Mouse (Mus musculus): ENCODE measurements around the gene Slc16a5. TPM values are rescaled to one million over a fixed set of nuclear protein-coding genes. Genes with fewer than 3 reads are reported as not detected.

Gene Slc16a5
- 0.79 and 1.4 TPM in 2 replicates for polyA plus RNA-seq (2015; fragmentation: Nextera tagmentation; extraction: Ambion mirVana)

DNA sequence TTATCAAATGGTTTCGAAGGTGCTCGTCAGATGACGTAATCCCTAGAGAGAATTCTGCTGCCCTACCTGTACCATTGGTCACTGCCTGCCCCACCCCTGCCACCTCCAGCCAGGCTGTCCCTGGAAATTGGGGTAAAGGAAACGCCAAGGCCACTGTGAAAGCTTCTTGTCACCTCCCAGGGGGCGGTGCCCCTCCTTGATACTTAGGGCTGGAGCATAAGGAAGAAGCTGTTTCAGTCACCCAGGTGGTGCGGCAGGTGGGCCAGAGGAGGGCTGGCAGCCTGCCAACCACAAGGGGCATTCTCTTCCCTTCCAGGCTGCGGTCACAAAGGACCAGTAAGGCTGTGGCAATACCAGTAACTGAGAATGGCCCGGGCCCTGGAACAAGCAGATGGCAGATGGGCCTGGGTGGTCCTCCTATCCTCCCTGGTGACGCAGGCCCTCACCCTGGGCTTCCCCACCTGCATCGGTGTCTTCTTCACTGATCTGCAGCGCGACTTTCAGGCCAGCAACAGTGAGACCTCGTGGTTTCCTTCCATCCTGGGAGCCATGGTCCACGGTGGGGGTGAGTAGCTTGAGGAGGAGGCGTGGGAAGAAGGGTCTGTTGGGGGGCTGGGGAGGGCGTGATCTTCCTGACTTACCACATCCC is at the start of gene Slc16a5:
Gene Slc16a5 (plus strand): TSS at position 232 of the 649 bp plus-strand sequence.

DNA sequence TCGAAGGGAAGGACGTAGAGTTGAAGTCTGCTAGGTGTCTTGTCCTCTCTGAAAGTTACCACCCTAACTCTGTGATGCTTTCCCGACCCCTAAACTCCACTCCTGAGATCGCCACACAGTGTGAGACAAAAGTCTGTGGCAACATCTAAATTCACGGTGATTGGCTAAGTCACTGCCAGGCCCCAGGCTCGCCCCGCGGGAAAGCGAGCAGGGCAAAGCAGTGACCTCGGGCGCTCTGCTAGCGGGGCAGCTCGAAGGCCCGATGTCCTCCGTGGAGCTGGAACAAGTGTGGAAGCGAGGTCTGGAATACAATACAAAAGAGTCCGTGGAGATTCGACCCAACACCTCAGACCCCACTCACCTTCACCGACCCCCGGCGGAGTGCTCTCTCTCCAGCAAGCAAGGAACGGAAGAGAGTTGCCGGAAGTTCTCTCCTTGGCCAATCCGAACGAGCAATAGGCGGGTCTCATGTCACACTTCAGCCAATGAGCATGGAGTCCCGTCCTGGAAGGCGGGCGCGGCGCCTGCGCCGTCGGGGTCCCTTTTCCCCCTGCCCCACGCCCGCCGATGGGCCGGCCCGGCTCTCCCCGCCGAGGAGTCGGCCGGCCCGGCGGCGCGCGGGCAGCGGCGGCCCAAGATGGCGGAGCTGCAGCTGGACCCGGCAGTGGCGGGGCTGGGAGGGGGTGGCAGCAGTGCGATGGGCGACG is 42.6 kb upstream of the Slc16a5 start, which contains the start of the genes Atp5h and Kctd2:
Gene Atp5h (minus strand): TSS at position 432 of the 707 bp plus-strand sequence.
Gene Kctd2 (plus strand): TSS at position 598 of the 707 bp plus-strand sequence.

DNA sequence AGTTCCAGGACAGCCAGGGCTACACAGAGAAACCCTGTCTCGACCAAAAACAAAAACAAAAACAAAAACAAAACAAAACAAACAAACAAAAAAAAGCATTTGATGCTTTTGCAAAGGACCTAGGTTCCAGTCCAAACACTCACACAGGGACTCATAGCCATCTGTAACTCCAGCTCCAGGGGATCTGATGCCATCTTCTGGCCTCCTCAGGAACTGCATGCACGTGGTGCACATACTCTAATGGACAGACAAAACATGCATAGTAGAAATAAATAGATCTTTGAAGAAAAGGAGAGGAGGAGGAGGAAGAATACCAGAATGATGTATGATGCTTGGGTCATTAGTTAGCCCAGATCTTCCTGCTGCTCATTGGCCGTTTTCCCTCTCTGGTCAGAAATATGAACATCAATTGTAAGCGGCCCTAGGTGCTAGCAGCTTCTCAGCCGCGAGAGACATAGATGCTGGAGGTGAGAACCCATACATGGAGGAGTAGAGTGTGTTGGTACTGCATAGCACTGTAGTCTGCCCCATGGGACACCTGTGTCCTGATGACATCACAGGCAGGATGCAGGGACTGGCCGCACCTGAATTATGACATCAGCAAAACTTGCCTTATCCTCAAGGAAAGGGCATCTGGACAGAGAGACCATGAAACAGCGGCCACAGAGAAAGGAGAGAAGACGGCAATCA is 22.2 kb upstream of the Slc16a5 start, which contains the start of gene Trim80:
Gene Trim80 (plus strand): TSS at position 640 of the 690 bp plus-strand sequence.

DNA sequence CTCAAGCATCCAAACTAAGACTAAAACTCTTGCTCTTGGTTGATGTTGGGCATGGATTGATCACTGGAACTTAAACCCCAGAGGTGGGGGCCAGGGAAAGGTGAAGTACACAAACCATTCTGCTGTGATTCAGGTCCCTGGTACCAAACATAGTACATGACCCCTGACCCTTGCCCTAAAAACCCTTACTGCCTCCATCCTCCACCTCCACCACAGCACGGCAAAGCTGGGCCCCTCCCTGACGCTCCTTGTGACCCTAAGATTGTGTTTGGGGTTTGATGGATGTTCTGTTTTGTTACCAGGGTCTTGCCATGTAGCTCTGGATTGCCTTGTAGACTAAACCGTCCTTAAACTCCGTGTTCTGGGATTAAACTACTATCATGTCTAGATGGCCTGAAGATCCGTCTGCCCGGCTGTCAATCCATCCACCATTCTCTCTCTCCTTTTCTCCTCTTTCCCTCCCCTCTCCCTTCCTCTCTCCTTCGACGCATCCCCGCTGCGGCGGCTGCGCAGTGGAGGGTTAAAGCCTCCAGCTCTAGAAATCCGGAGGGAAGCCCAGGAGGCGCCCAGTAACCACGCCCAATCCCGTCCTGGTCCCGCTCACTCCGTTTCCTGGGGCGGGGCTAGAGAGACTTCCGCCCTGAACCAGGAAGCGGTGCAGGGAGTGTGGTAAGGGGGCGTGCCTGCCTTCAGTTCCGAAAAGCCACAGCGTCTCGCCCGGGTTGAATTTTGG is 12.9 kb downstream of the Slc16a5 start, which contains the start of gene Armc7:
Gene Armc7 (plus strand): TSS at position 643 of the 733 bp plus-strand sequence.

DNA sequence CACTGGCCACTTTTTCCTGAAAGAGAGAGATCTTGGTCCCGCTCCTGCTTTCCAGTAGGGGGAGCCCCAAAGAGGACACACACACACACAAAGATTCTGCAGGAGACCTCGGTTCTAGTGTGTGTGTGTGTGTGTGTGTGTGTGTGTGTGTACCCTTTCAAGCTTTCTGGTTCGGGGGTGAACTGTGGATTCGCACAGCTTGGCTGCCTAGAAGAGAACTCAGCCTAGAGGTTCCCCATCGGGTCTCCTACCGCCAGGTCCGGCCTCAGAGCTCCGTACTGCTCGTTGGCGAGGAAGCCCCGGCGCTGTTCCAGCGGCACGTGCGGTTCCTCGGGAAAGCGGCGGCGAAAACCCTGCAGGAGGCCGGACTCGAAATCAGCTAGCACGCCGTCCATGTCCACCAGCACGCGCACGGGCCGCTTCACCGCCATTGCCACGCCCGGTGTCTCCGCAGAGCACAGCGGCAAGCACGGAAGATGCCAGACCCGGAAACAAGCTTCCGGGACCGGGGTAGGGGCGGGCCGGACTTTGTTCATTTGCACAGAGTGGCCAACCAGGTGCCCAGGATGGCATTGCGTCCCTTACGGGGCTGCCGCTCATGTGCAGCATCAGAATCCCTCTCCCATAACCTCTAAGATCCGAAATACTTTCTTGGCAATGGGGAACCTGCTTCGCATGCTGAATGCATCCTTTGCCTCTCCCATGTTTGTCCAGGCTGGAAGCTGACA is 29.2 kb downstream of the Slc16a5 start, which contains the start of gene Nt5c:
Gene Nt5c (minus strand): TSS at position 507 of the 728 bp plus-strand sequence.

DNA sequence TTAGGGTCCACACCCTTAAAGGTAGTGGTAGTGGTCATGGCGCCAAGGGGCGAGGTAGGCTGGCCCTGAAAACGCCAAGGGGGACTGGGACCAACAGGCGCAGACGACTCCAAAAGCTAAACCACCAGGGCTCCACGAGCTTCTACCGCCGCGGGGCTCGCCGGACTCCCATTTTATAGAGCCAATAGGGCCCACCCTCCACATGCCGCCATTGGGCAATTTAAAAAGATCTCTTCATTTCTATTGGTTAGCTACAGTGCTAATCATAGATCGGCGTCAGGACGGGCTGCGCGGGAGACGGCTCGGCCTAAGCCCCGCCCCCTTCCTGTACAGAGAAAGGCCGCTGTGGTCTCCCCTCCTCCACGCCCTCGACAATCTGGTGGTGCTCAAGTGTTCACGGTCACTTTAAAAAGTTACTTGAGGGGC is 52.0 kb downstream of the Slc16a5 start, which contains the start of gene Jpt1:
Gene Jpt1 (minus strand): TSS at position 150 of the 426 bp plus-strand sequence.

Small RNA genes lying within 50 kb of the gene (microRNA-seq; reads per million reads assigned to microRNA genes)
- gene Mir3968 (ENCODE audit: borderline replicate concordance, insufficient number of aligned reads), result not detected

Other genes starting within 250 kb of the Slc16a5 start
- 0.28 and 0.81 TPM in 2 replicates for gene Grin2c, start 195.2 kb upstream of the Slc16a5 start, polyA plus RNA-seq (2015; fragmentation: Nextera tagmentation; extraction: Ambion mirVana)
- gene Fdxr, start 185.4 kb upstream of the Slc16a5 start, polyA plus RNA-seq (2015; fragmentation: Nextera tagmentation; extraction: Ambion mirVana), result 197 and 648 TPM in 2 replicates
- gene Fads6, start 164.8 kb upstream of the Slc16a5 start, polyA plus RNA-seq (2015; fragmentation: Nextera tagmentation; extraction: Ambion mirVana), result 2.4 and 5.1 TPM in 2 replicates
- not detected in 2 replicates for gene Otop2, start 155.3 kb upstream of the Slc16a5 start, polyA plus RNA-seq (2015; fragmentation: Nextera tagmentation; extraction: Ambion mirVana)
- gene Ush1g, start 140.4 kb upstream of the Slc16a5 start, polyA plus RNA-seq (2015; fragmentation: Nextera tagmentation; extraction: Ambion mirVana), result 0.25 and 0.33 TPM in 2 replicates
- 0.06 and 0.72 TPM in 2 replicates for gene Otop3, start 127.7 kb upstream of the Slc16a5 start, polyA plus RNA-seq (2015; fragmentation: Nextera tagmentation; extraction: Ambion mirVana)
- gene Hid1, start 94.7 kb upstream of the Slc16a5 start, polyA plus RNA-seq (2015; fragmentation: Nextera tagmentation; extraction: Ambion mirVana), result 20.9 and 34.4 TPM in 2 replicates
- 14.3 and 16.0 TPM in 2 replicates for gene Cdr2l, start 80.6 kb upstream of the Slc16a5 start, polyA plus RNA-seq (2015; fragmentation: Nextera tagmentation; extraction: Ambion mirVana)
- 196 and 213 TPM in 2 replicates for gene Mrpl58, start 58.7 kb upstream of the Slc16a5 start, polyA plus RNA-seq (2015; fragmentation: Nextera tagmentation; extraction: Ambion mirVana)
- gene Atp5h, start 42.5 kb upstream of the Slc16a5 start, polyA plus RNA-seq (2015; fragmentation: Nextera tagmentation; extraction: Ambion mirVana), result 1,031 and 1,050 TPM in 2 replicates
- gene Kctd2, start 42.3 kb upstream of the Slc16a5 start, polyA plus RNA-seq (2015; fragmentation: Nextera tagmentation; extraction: Ambion mirVana), result 24.6 and 37.0 TPM in 2 replicates
- 0.07 and 0.22 TPM in 2 replicates for gene Trim80, start 21.9 kb upstream of the Slc16a5 start, polyA plus RNA-seq (2015; fragmentation: Nextera tagmentation; extraction: Ambion mirVana)
- gene Armc7, start 13.2 kb downstream of the Slc16a5 start, polyA plus RNA-seq (2015; fragmentation: Nextera tagmentation; extraction: Ambion mirVana), result 5.6 and 7.3 TPM in 2 replicates
- gene Nt5c, start 29.4 kb downstream of the Slc16a5 start, polyA plus RNA-seq (2015; fragmentation: Nextera tagmentation; extraction: Ambion mirVana), result 163 and 190 TPM in 2 replicates
- 241 and 379 TPM in 2 replicates for gene Jpt1, start 51.9 kb downstream of the Slc16a5 start, polyA plus RNA-seq (2015; fragmentation: Nextera tagmentation; extraction: Ambion mirVana)
- 772 and 779 TPM in 2 replicates for gene Sumo2, start 73.8 kb downstream of the Slc16a5 start, polyA plus RNA-seq (2015; fragmentation: Nextera tagmentation; extraction: Ambion mirVana)
- 52.3 and 70.3 TPM in 2 replicates for gene Nup85, start 102.0 kb downstream of the Slc16a5 start, polyA plus RNA-seq (2015; fragmentation: Nextera tagmentation; extraction: Ambion mirVana)
- 77.5 and 103 TPM in 2 replicates for gene Mrps7, start 141.5 kb downstream of the Slc16a5 start, polyA plus RNA-seq (2015; fragmentation: Nextera tagmentation; extraction: Ambion mirVana)
- 6.3 and 7.5 TPM in 2 replicates for gene Gga3, start 141.6 kb downstream of the Slc16a5 start, polyA plus RNA-seq (2015; fragmentation: Nextera tagmentation; extraction: Ambion mirVana)
- 69.5 and 153 TPM in 2 replicates for gene Mif4gd, start 150.5 kb downstream of the Slc16a5 start, polyA plus RNA-seq (2015; fragmentation: Nextera tagmentation; extraction: Ambion mirVana)
- 18.8 and 33.0 TPM in 2 replicates for gene Slc25a19, start 165.8 kb downstream of the Slc16a5 start, polyA plus RNA-seq (2015; fragmentation: Nextera tagmentation; extraction: Ambion mirVana)
- gene Grb2, start 246.1 kb downstream of the Slc16a5 start, polyA plus RNA-seq (2015; fragmentation: Nextera tagmentation; extraction: Ambion mirVana), result 77.1 and 89.8 TPM in 2 replicates